Mouse (Mus musculus) right cerebral cortex, postnatal 25 days (tissue): ENCODE measurements at regions not wholly inside any gene's neighbourhood (a gene's known extent, or its start where the extent isn't known, plus 50 kb on each side); places are given as distances from the start of the nearest gene placed in this dataset.

Experiments
- DNase-seq: peaks from one replicate; pipeline ENCODE4 v3.0.0; 2022

- no peak for DNase-seq
Measured at GRCm38 (mm10) chr10:121150668-121151067, 116.9 kb downstream of the Wif1 start.

- DNase-seq = no peak
Measured at GRCm38 (mm10) chr10:121153625-121154024, 119.9 kb downstream of the Wif1 start.

GRCm38 (mm10) chr10:121160499-121160898, 126.7 kb downstream of the Wif1 start:
- no peak for DNase-seq

- no peak for DNase-seq
Measured at GRCm38 (mm10) chr10:121161201-121161600, 127.4 kb downstream of the Wif1 start.

GRCm38 (mm10) chr10:121174022-121174421, 140.3 kb downstream of the Wif1 start:
- DNase-seq = no peak

- DNase-seq = no peak
Measured at GRCm38 (mm10) chr10:121189139-121189538, 155.4 kb downstream of the Wif1 start.

GRCm38 (mm10) chr10:121199236-121199635, 151.8 kb downstream of the Tbc1d30 start:
- DNase-seq = no peak

- DNase-seq = no peak
Measured at GRCm38 (mm10) chr10:121202531-121202930, 148.5 kb downstream of the Tbc1d30 start.

GRCm38 (mm10) chr10:121205551-121205950, 145.5 kb downstream of the Tbc1d30 start:
- DNase-seq = no peak

GRCm38 (mm10) chr10:121206002-121206742, 144.9 kb downstream of the Tbc1d30 start:
- peak; percentile 35 for DNase-seq

- DNase-seq = no peak
Measured at GRCm38 (mm10) chr10:121206743-121207039, 144.4 kb downstream of the Tbc1d30 start.
